Mouse (Mus musculus): Measurements from ENCODE around the gene Acin1. TPM values are rescaled to one million over a fixed set of nuclear protein-coding genes. Genes with fewer than 3 reads are reported as not detected.
A peak's percentile ranks its signal among the peaks of the same experiment; 100 is the strongest.

The Acin1 gene
- polyA plus RNA-seq, 1 experiment from 2014 or later = 111 TPM

DNA sequence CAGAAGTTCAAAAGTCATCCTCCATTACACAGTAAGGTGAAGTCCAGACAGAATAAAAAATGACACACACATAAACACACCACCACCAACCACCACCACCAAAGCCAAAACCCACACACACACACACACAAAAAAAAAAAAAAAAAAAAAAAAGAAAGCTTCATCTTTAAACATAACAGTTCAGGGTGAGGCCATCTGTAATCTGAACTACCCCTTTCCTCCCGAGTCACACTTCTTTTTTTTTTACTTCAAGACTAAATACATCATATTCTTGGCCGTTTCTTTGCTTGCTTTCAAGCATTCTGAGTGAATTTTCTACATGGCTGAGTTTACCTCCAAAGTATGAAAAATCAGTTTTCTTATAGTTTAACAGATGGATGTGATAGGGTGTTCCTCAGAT lies 85.1 kb downstream of the Acin1 start:
- H3K27ac ChIP-seq = no peak overlapping the region
- no peak overlapping the region for H3K4me2 ChIP-seq
- H3K4me1 ChIP-seq = peaks cover 4% of the 10 kb centered on the region; the same call in 1 of the 2 replicates
- no peak overlapping the region for H3K9ac ChIP-seq
- no peaks in the 10 kb centered on the region for H3K36me3 ChIP-seq
- no peaks in the 10 kb centered on the region for H3K9me3 ChIP-seq
- no peaks in the 10 kb centered on the region for H3K27me3 ChIP-seq (replicated peaks)
- H3K4me3 ChIP-seq (replicated peaks) = no peak overlapping the region
- no peak for ATAC-seq (ENCODE audit: insufficient read depth, low FRiP score, low read depth)
- WGBS = 36% methylated on average over 2 of the region's 2 CpGs

DNA sequence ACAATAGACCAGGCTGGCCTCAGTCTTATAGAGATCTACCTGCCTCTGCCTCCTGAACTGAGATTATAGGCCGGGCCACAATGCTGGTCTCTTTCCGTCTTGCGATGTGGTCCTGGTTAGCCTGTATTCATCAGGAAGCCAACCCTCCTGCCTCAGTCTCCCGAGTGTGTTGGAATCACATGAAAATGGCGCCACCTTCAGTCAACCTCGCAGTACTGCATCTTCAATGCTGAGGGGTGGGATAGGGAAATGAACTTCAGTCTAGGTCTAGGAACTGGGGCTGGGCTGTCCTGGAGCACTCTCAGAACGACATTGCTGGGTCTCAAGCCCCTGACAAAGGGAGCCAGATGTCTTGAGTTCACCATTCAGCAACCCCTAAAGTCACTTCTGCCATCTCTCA lies 89.6 kb downstream of the Acin1 start:
- no peaks in the 10 kb centered on the region for H3K9me3 ChIP-seq
- H3K36me3 ChIP-seq = 0 out of 2 replicates have a peak, but pooled peaks cover 3% of the 10 kb centered on the region
- H3K4me1 ChIP-seq = no peaks in the 10 kb centered on the region
- H3K9ac ChIP-seq = no peak overlapping the region
- WGBS = 75% methylated on average over 7 of the region's 7 CpGs
- H3K27me3 ChIP-seq (replicated peaks) = no peaks in the 10 kb centered on the region
- no peak overlapping the region for H3K4me2 ChIP-seq
- no peak overlapping the region for H3K27ac ChIP-seq
- H3K4me3 ChIP-seq (replicated peaks) = no peak overlapping the region
- ATAC-seq (ENCODE audit: insufficient read depth, low FRiP score, low read depth) = no peak

DNA sequence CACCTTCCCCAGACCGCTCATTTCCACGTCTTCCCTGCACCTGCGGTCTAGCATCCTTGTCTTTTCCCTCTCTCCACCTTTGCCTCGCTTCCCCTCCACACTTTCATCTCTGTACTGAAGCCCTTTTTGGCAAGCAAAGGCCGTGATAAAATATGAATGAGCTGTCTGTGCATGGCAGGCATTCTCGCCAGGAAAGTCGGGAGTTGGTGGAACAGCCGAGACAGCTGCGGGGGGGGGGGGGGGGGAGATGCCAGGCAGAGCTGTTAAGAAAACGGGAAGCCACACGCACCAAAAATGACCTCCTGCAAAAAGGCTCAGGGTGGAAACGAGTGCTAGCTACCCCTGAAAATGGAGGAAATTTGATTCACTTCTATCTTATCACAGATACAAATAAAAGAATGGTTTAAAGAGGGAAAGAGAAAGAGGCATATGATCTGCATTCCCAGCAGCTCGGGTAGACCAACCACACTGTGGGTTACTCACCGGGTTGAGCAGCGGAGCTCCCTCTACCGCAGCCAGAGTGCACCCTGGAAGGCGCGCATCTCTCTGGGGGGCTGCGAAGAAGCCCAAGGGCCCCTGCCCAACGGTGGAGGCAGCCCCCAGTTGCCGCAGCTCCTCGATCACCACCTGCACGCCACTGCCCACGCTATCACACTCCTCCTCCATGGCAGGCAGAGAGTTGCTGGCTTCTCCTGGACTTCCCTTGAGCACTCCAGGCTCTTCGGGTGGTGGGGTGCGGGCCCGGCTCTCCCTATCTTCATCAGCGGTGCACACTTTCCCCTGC lies 91.9 kb downstream of the Acin1 start:
- Histone ChIP-seq H3K27me3 (replicated peaks) (no peaks in the 10 kb centered on the region), H3K27ac (no peak overlapping the region), H3K4me1 (no peaks in the 10 kb centered on the region), H3K36me3 (0 out of 2 replicates have a peak, but pooled peaks cover 3% of the 10 kb centered on the region), H3K9ac (no peak overlapping the region), H3K9me3 (no peaks in the 10 kb centered on the region), H3K4me3 (replicated peaks) (no peak overlapping the region), H3K4me2 (no peak overlapping the region)
- no peak for ATAC-seq (ENCODE audit: insufficient read depth, low FRiP score, low read depth)
- WGBS = 69% methylated on average over 28 of the region's 28 CpGs

DNA sequence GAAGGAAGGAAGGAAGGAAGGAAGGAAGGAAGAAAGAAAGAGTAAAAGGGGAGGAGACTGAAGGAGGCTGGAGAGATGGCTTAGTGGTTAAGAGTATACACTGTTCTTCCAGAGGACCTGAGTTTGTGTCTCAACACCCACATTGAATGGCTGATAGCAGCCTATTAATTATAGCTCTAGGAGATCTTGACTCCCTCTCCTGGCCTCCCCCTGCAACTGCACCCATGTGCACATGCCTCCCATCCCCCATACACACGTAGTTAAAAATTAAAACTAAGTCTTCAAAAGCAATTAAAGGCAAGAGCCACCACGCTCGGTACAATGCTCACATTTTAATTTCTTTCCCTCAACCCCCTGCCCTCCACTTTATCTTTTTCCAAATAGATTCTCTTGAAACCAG lies 92.7 kb downstream of the Acin1 start:
- 95% methylated on average over 3 of the region's 3 CpGs for WGBS

DNA sequence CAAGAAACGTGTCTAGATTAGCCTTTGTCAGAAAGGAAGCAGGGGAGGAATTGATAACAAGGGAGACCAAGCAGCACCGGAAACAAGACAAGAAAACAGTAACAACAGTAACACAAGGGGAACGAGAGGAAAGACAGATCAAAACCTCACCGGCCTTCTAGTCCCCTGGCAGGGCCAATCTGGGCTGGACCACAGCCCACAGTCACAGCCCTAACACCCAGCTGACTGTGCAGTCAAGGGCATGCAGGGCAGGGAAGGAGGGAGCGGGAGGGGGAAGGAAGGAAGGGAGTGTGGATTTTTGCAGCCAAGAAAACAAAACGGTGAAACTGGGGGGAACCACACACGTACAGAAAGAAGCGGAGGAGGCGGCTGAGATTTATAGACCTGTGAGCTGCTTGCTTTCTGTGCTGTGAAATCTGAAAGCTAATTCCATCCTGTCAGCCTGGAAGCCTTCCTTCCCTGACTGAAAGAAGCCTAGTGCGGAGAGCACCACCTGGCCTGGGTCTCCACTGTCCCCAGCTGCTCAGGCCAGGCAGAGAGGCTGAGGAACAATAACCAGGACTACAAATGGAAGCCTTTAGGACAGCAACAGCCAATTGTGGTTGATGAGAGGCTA lies 94.3 kb downstream of the Acin1 start:
- Histone ChIP-seq H3K36me3 (0 out of 2 replicates have a peak, but pooled peaks cover 3% of the 10 kb centered on the region), H3K4me1 (no peaks in the 10 kb centered on the region), H3K27me3 (replicated peaks) (no peaks in the 10 kb centered on the region), H3K27ac (0 out of 2 replicates have a peak overlapping the region, but pooled peaks have one; percentile 10), H3K9me3 (no peaks in the 10 kb centered on the region), H3K4me3 (replicated peaks) (no peak overlapping the region), H3K9ac (no peak overlapping the region), H3K4me2 (no peak overlapping the region)
- WGBS = 47% methylated on average over 10 of the region's 10 CpGs
- ATAC-seq (ENCODE audit: insufficient read depth, low FRiP score, low read depth) = no peak; the same call in 1 of the 2 replicates

More for the DNA sequence above, 92.7 kb downstream of the Acin1 start:
- 0 out of 2 replicates have a peak, but pooled peaks cover 3% of the 10 kb centered on the region for H3K36me3 ChIP-seq
- no peaks in the 10 kb centered on the region for H3K27me3 ChIP-seq (replicated peaks)
- no peak overlapping the region for H3K27ac ChIP-seq
- no peak overlapping the region for H3K4me2 ChIP-seq
- no peak overlapping the region for H3K4me3 ChIP-seq (replicated peaks)
- H3K9me3 ChIP-seq = no peaks in the 10 kb centered on the region
- H3K4me1 ChIP-seq = no peaks in the 10 kb centered on the region
- ATAC-seq (ENCODE audit: insufficient read depth, low FRiP score, low read depth) = no peak
- H3K9ac ChIP-seq = no peak overlapping the region

MicroRNA genes within 50 kb of the gene (microRNA counts, 519-probe panel; counts per million panel counts)
- microRNA mmu-miR-686 = not detected

Small RNA genes lying within 50 kb of the gene (microRNA-seq; reads per million reads assigned to microRNA genes)
- gene Mir686 (not detected), gene Mir6948 (not detected)

Other genes with a start within 250 kb of the Acin1 start
- gene Lrp10, start 222.8 kb downstream of the Acin1 start, polyA plus RNA-seq (2015; fragmentation: Nextera tagmentation; extraction: Ambion mirVana) = 49.6 and 51.9 TPM in 2 replicates
- gene Rem2, start 210.8 kb downstream of the Acin1 start, polyA plus RNA-seq (2015; fragmentation: Nextera tagmentation; extraction: Ambion mirVana) = 1.6 and 2.3 TPM in 2 replicates
- gene Prmt5, start 169.4 kb downstream of the Acin1 start, polyA plus RNA-seq (2015; fragmentation: Nextera tagmentation; extraction: Ambion mirVana) = 66.6 and 71.7 TPM in 2 replicates
- gene Haus4, start 132.3 kb downstream of the Acin1 start, polyA plus RNA-seq (2015; fragmentation: Nextera tagmentation; extraction: Ambion mirVana) = 48.3 and 49.3 TPM in 2 replicates
- 30.8 and 32.0 TPM in 2 replicates for gene Ajuba, start 109.4 kb downstream of the Acin1 start, polyA plus RNA-seq (2015; fragmentation: Nextera tagmentation; extraction: Ambion mirVana)
- gene 4931414P19Rik, start 80.9 kb downstream of the Acin1 start, polyA plus RNA-seq (2015; fragmentation: Nextera tagmentation; extraction: Ambion mirVana) = 6.7 and 8.3 TPM in 2 replicates
- 370 and 382 TPM in 2 replicates for gene Psmb5, start 68.9 kb downstream of the Acin1 start, polyA plus RNA-seq (2015; fragmentation: Nextera tagmentation; extraction: Ambion mirVana)
- 0.03 TPM in 2 replicates for gene Psmb11, start 65.5 kb downstream of the Acin1 start, polyA plus RNA-seq (2015; fragmentation: Nextera tagmentation; extraction: Ambion mirVana)
- not detected in 2 replicates for gene Gm17606, start 46.0 kb downstream of the Acin1 start, polyA plus RNA-seq (2015; fragmentation: Nextera tagmentation; extraction: Ambion mirVana)
- gene Cdh24, start 45.6 kb downstream of the Acin1 start, polyA plus RNA-seq (2015; fragmentation: Nextera tagmentation; extraction: Ambion mirVana) = 3.7 and 4.5 TPM in 2 replicates
- 79.3 and 84.8 TPM in 2 replicates for gene 1700123O20Rik, start 715 bp downstream of the Acin1 start, polyA plus RNA-seq (2015; fragmentation: Nextera tagmentation; extraction: Ambion mirVana)
- 0.05 and 0.15 TPM in 2 replicates for gene Gm29776, start 11.9 kb upstream of the Acin1 start, polyA plus RNA-seq (2015; fragmentation: Nextera tagmentation; extraction: Ambion mirVana)
- gene Cebpe, start 25.2 kb upstream of the Acin1 start, polyA plus RNA-seq (2015; fragmentation: Nextera tagmentation; extraction: Ambion mirVana) = 1.3 and 1.5 TPM in 2 replicates
- gene Slc7a8, start 95.0 kb upstream of the Acin1 start, polyA plus RNA-seq (2015; fragmentation: Nextera tagmentation; extraction: Ambion mirVana) = 8.1 and 12.8 TPM in 2 replicates
- gene Rnf212b, start 127.2 kb upstream of the Acin1 start, polyA plus RNA-seq (2015; fragmentation: Nextera tagmentation; extraction: Ambion mirVana) = 0.18 TPM in 1 of 2 replicates, not detected in the other
- 8.4 and 10.6 TPM in 2 replicates for gene Homez, start 184.0 kb upstream of the Acin1 start, polyA plus RNA-seq (2015; fragmentation: Nextera tagmentation; extraction: Ambion mirVana)
- gene Ppp1r3e, start 190.6 kb upstream of the Acin1 start, polyA plus RNA-seq (2015; fragmentation: Nextera tagmentation; extraction: Ambion mirVana) = 2.4 and 2.7 TPM in 2 replicates
- 4.2 and 4.3 TPM in 2 replicates for gene Bcl2l2, start 196.4 kb upstream of the Acin1 start, polyA plus RNA-seq (2015; fragmentation: Nextera tagmentation; extraction: Ambion mirVana)
- gene Gm20521, start 196.5 kb upstream of the Acin1 start, polyA plus RNA-seq (2015; fragmentation: Nextera tagmentation; extraction: Ambion mirVana) = 0.19 and 0.53 TPM in 2 replicates
- 111 and 113 TPM in 2 replicates for gene Pabpn1, start 205.6 kb upstream of the Acin1 start, polyA plus RNA-seq (2015; fragmentation: Nextera tagmentation; extraction: Ambion mirVana)
- gene Slc22a17, start 226.2 kb upstream of the Acin1 start, polyA plus RNA-seq (2015; fragmentation: Nextera tagmentation; extraction: Ambion mirVana) = 45.5 and 48.6 TPM in 2 replicates
- 27.7 and 30.4 TPM in 2 replicates for gene Efs, start 239.2 kb upstream of the Acin1 start, polyA plus RNA-seq (2015; fragmentation: Nextera tagmentation; extraction: Ambion mirVana)
- gene Il25, start 245.8 kb upstream of the Acin1 start, polyA plus RNA-seq (2015; fragmentation: Nextera tagmentation; extraction: Ambion mirVana) = 0.13 TPM in 1 of 2 replicates, not detected in the other
- 3.6 and 4.6 TPM in 2 replicates for gene Cmtm5, start 249.3 kb upstream of the Acin1 start, polyA plus RNA-seq (2015; fragmentation: Nextera tagmentation; extraction: Ambion mirVana)

Data from stomach, embryonic 15.5 days (tissue).